Mouse (Mus musculus) G1E (cell line): ENCODE results near the gene Apom. TPM values are rescaled to one million over a fixed set of nuclear protein-coding genes. Genes with fewer than 3 reads are reported as not detected.

Experiments
- ATAC-seq: 2 replicates; pipeline ENCODE4 v1.8.0; 2016; ENCODE audit warnings: mild to moderate bottlenecking; ENCODE audit not compliant: insufficient number of reproducible peaks, poor library complexity, low FRiP score, severe bottlenecking; ENCODE audit errors: extremely low read depth
- DNase-seq: peaks from one replicate; pipeline ENCODE4 v3.0.0; 2012; ENCODE audit warnings: low spot score
- H3K27me3 ChIP-seq: 2 replicates; pipeline ENCODE4 v1.6.1; 2012; ENCODE audit warnings: mild to moderate bottlenecking, low read length, inconsistent platforms; ENCODE audit not compliant: insufficient read depth
- H3K36me3 ChIP-seq: replicated peaks from 2 replicates; pipeline ENCODE3; 2012; ENCODE audit warnings: mild to moderate bottlenecking, inconsistent platforms
- H3K4me1 ChIP-seq: 2 replicates; pipeline ENCODE4 v1.6.1; 2012; ENCODE audit warnings: low read depth, low read length, inconsistent platforms, mixed read lengths; ENCODE audit not compliant: insufficient read depth
- H3K4me3 ChIP-seq: 2 replicates; pipeline ENCODE4 v1.5.1; 2012; ENCODE audit warnings: low read depth, mild to moderate bottlenecking, inconsistent platforms, low read length, moderate library complexity, mixed read lengths
- H3K9me3 ChIP-seq: replicated peaks from 2 replicates; pipeline ENCODE4 v1.6.1; 2012; ENCODE audit warnings: inconsistent platforms
- CTCF ChIP-seq: IDR thresholded peaks from 2 replicates; pipeline ENCODE4 v1.5.1; 2012; ENCODE audit warnings: low read depth, low read length, inconsistent platforms, mixed read lengths
- GATA1 ChIP-seq: IDR thresholded peaks from 2 replicates; pipeline ENCODE4 v1.6.1; 2012; ENCODE audit warnings: borderline replicate concordance, low read length, inconsistent platforms, mixed read lengths
- GATA2 ChIP-seq: IDR thresholded peaks from 2 replicates; pipeline ENCODE4 v1.6.1; 2012; ENCODE audit warnings: low read depth, low read length, inconsistent platforms, borderline replicate concordance
- POLR2AphosphoS5 ChIP-seq: IDR thresholded peaks from 2 replicates; pipeline ENCODE4 v1.6.1; 2012; ENCODE audit warnings: low read depth, low read length, inconsistent platforms; ENCODE audit not compliant: insufficient replicate concordance
- TAL1 ChIP-seq: conservative IDR thresholded peaks from 2 replicates; pipeline ENCODE4 v1.6.1; 2012; ENCODE audit warnings: low read depth, low read length, inconsistent platforms, mixed read lengths
- polyA plus RNA-seq: library from polyadenylated mRNA; stranded (reverse); fragments of >175 nt; gene quantifications from 2 replicates; pipeline ENCODE4 v1.2.3, GENCODE M21; 2012
- total RNA-seq, 2 experiments: library from RNA; stranded (forward) in 1 of 2; stranded (reverse) in 1 of 2; fragments of 200-1000 nt in 1 of 2; fragments of >200 nt in 1 of 2; fragmentation: Nextera tagmentation in 1 of 2; gene quantifications; 2 replicates each; pipeline ENCODE4 v1.2.3; 2014 to 2017

Gene Apom
- total and polyA plus RNA-seq, 3 experiments: 0.10 to 0.22 TPM; not detected in 1

DNA sequence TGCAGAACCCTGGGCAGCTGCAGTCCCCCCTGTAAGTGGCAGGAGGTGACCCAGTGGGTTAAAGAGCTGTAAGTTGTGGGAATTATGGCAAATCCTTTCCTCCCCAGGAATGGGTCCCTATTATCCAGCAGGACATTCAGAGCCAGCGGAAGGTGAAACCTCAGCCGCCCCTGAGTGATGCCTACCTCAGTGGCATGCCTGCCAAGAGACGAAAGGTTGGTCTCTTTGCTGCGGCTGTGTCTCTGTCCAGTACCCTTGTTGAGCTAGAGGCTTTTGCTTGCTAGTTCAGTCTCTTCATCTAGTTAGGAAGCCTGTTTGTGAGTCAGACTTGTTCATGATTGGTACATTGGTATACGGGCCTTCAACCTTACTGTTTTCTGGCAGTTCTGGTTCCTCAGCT is 14.3 kb upstream of the Apom start:
- Histone ChIP-seq H3K27me3 (no peaks in the 10 kb centered on the region), H3K4me3 (no peak overlapping the region), H3K4me1 (peaks cover 18% of the 10 kb centered on the region; the same call in 1 of the 2 replicates), H3K9me3 (peaks cover 3% of the 10 kb centered on the region), H3K36me3 (peaks cover 99% of the 10 kb centered on the region)
- TF ChIP-seq TAL1 (no peak), POLR2AphosphoS5 (peak; percentile 89; the same call in 1 of the 2 replicates)
- ATAC-seq (no peak), DNase-seq (no peak)

- Histone ChIP-seq H3K36me3 (peaks cover 100% of the 10 kb centered on the region), H3K9me3 (peaks cover 3% of the 10 kb centered on the region), H3K4me3 (no peak overlapping the region), H3K4me1 (peaks cover 43% of the 10 kb centered on the region), H3K27me3 (no peaks in the 10 kb centered on the region)
- ATAC-seq (no peak), DNase-seq (no peak)
- no peak for TF ChIP-seq TAL1
- TF ChIP-seq POLR2AphosphoS5: no peak
- no peak for TF ChIP-seq CTCF
- no peak for TF ChIP-seq GATA2
- no peak for TF ChIP-seq GATA1
Observed at GRCm38 (mm10) chr17:35141971-35142370, 10.1 kb upstream of the Apom start.

DNA sequence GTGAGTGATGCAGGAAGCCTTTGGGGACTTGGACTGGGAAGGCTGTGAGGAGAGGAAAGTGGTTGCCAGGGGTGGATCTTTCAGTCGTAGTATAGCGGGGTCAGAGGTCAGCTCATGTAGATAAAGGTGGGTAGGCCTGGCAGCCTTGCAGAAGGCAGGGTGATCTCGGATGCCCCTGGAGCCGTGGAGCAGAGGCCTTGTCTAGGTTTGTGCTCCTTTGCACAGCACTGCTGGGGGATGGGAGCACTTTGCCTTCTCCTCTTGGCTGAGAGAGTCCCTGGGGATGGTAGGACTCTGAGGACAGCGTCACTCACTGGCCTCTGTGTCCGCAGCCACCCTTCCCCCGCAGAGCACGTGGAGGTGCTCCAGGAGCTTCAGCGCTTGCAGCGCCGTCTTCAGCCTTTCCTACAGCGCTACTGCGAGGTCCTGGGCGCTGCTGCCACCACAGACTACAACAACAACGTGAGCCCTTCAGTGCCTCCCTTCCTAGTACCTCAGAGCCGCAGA is 8.7 kb upstream of the Apom start:
- Histone ChIP-seq H3K9me3 (peaks cover 3% of the 10 kb centered on the region), H3K36me3 (peaks cover 89% of the 10 kb centered on the region), H3K4me3 (no peak overlapping the region), H3K27me3 (no peaks in the 10 kb centered on the region), H3K4me1 (peaks cover 48% of the 10 kb centered on the region)
- no peak for ATAC-seq
- no peak for TF ChIP-seq CTCF
- TF ChIP-seq GATA1: no peak
- TF ChIP-seq POLR2AphosphoS5: no peak
- TF ChIP-seq GATA2: no peak
- TF ChIP-seq TAL1: no peak
- DNase-seq: no peak

- H3K4me1 ChIP-seq: peaks cover 47% of the 10 kb centered on the region
- peaks cover 3% of the 10 kb centered on the region for H3K9me3 ChIP-seq
- TF ChIP-seq GATA1: no peak
- H3K36me3 ChIP-seq: peaks cover 76% of the 10 kb centered on the region
- ATAC-seq: no peak
- H3K4me3 ChIP-seq: no peak overlapping the region
- H3K27me3 ChIP-seq: no peaks in the 10 kb centered on the region
- no peak for DNase-seq
Observed at GRCm38 (mm10) chr17:35139269-35139668, 7.4 kb upstream of the Apom start.

DNA sequence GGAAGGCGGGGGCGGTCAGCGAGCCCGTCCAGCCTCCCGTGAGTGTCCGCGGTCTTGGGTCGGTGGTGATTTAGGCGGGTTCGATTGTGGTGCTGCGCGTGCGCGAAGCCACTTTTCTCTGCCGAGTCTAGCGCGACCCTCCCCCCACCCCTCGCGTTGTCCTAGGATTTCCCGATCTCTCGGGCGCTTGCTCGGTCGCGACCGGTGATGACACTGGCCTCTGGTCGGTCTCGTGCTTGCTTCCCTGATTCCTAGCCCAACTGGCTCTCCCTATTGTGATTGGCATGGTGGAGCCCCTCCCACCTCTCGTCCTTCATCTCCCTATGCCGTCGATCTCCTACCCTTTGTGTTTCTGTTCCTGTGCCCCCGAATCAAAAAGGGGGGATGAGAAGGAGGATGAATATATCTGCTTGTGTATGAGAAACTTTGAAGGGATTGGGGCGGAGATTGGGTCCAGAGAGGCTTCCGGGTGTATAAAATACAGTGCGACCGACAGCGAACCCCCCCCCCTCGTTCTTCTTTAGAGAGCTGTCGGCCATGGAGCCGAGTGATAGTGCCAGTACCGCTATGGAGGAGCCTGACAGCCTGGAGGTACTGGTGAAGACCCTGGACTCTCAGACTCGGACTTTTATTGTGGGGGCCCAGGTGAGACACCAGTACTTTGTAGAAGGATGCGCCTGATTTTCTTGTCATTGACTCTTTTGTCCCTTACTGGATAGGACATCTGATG is 3.9 kb upstream of the Apom start:
- DNase-seq (peak; percentile 66), ATAC-seq (peak; percentile 51; the same call in 1 of the 2 replicates)
- no peaks in the 10 kb centered on the region for H3K27me3 ChIP-seq
- no peaks in the 10 kb centered on the region for H3K9me3 ChIP-seq
- TF ChIP-seq TAL1 (no peak), POLR2AphosphoS5 (no peak), CTCF (no peak), GATA1 (no peak), GATA2 (no peak)
- peaks cover 57% of the 10 kb centered on the region for H3K36me3 ChIP-seq
- peak overlapping the region; percentile 99 for H3K4me3 ChIP-seq
- H3K4me1 ChIP-seq: peaks cover 49% of the 10 kb centered on the region

DNA sequence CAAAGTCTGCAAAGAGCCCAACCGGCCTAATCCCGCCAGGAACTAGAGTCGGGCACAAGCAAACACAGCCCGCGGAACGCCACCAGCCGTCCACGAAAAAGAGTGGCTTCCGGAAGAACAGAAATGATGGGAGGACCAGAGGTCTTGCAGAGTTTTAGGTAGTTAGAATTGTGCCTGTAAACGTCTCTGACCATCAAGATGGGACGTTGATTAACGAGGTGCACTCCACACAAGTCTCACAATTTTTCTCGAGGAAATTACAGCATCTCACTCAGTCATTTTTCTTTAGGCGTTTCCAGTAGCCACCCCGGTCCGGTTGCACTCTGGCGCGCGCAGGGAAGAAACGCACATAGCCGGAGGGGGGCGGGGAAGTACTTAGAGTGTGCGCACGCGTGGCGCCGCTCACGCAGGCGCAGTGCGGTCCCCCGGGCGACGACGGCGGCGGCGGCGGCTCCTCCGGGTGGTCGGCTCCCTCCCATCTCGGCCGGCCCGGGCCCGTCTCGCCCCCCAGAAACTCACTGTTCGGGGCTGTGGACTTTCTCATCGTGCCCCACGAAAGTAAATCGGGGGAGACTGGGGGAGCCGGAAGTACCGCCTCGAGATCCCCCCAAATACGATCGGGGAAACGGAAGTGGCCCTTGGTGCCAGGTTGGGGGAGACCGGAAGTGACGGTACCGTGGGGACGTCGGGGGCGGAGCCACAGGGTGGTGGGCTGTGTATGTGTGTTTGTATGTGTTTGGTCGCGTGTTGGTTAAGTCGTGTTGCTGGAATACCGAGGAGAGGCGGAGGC is 3.1 kb upstream of the Apom start, which contains the start of gene Bag6:
TSS of gene Bag6 (plus strand) at position 378 of the 790 bp plus-strand sequence.
- H3K4me3 ChIP-seq: peak within 1 kb of the TSS; percentile 99
- peak; percentile 74 for ATAC-seq
- no peaks in the 10 kb centered on the region for H3K9me3 ChIP-seq
- H3K36me3 ChIP-seq: peaks cover 57% of the 10 kb centered on the region
- H3K4me1 ChIP-seq: peaks cover 43% of the 10 kb centered on the region
- H3K27me3 ChIP-seq: no peaks in the 10 kb centered on the region
- TF ChIP-seq TAL1 (no peak), CTCF (no peak), POLR2AphosphoS5 (no peak)
- peak; percentile 89 for DNase-seq
